Mouse (Mus musculus) cerebellum, adult 2 months (tissue): Measurements from ENCODE around the gene Abcd3. TPM values are rescaled to one million over a fixed set of nuclear protein-coding genes. Genes with fewer than 3 reads are reported as not detected.
"Not testable (repeated sequence)": the region's sequence is repeated elsewhere in the genome, so short reads cannot be mapped to it uniquely, and the experiment has no call there.

Experiments used
- DNase-seq, 2 experiments: peaks; one replicate each; pipeline ENCODE4 v3.0.0; 2021
- H3K27ac ChIP-seq: fragments of 200-500 bp; 2 replicates; pipeline ENCODE4 v1.5.1; 2012; ENCODE audit warnings: low read length, control low read depth, inconsistent platforms; ENCODE audit not compliant: insufficient read depth
- H3K27me3 ChIP-seq: fragments of 200-500 bp; 2 replicates; pipeline ENCODE4 v1.6.1; 2012; ENCODE audit warnings: inconsistent platforms, mild to moderate bottlenecking, low read length, moderate library complexity; ENCODE audit not compliant: control insufficient read depth, insufficient read depth
- H3K4me1 ChIP-seq: fragments of 200-500 bp; 2 replicates; pipeline ENCODE4 v1.6.1; 2011; ENCODE audit warnings: low read length; ENCODE audit not compliant: control insufficient read depth, insufficient read depth
- H3K4me3 ChIP-seq: fragments of 200-500 bp; replicated peaks from 2 replicates; pipeline ENCODE3; 2011; ENCODE audit warnings: mild to moderate bottlenecking, low read depth, low read length, control low read depth; ENCODE audit not compliant: insufficient read depth
- CTCF ChIP-seq: fragments of 200-500 bp; IDR thresholded peaks from 2 replicates; pipeline ENCODE4 v1.5.1; 2011; ENCODE audit warnings: low read depth, mild to moderate bottlenecking, control low read depth, low read length, moderate library complexity, borderline replicate concordance; ENCODE audit not compliant: insufficient read depth
- POLR2A ChIP-seq: fragments of 200-500 bp; IDR thresholded peaks from 2 replicates; pipeline ENCODE4 v1.6.1; 2011; ENCODE audit warnings: low read length, control low read depth, borderline replicate concordance; ENCODE audit not compliant: insufficient read depth
- WGBS: fragments of 180-500 bp; shearing (Covaris S2); methylation state at CpG from one replicate; pipeline ENCODE4 v1.1.7; 2018; 5-methylcytosine and 5-hydroxymethylcytosine counted together
- polyA plus RNA-seq: library from polyadenylated mRNA; depleted of rRNA; stranded (reverse); fragments of >200 nt; gene quantifications from 2 replicates; pipeline ENCODE4 v1.2.3, GENCODE M21; 2012

Gene Abcd3
- polyA plus RNA-seq, 1 experiment, result 31.7 TPM

- no peaks in the 10 kb centered on the region; the same call in 1 of the 2 replicates for H3K4me1 ChIP-seq
- under 1% methylated on average over 25 of the region's 28 CpGs for WGBS
- DNase-seq, result no peak
- TF ChIP-seq CTCF (no peak), POLR2A (no peak)
- H3K4me3 ChIP-seq, result peak overlapping the region; percentile 81
- H3K27me3 ChIP-seq, result no peaks in the 10 kb centered on the region
- peak overlapping the region; percentile 87 for H3K27ac ChIP-seq
Observed at GRCm38 (mm10) chr3:121814413-121814864, 663 bp downstream of the Abcd3 start.

GRCm38 (mm10) chr3:121813834-121814233, 1.3 kb downstream of the Abcd3 start:
- no peak for DNase-seq
- H3K27ac ChIP-seq, result no peak overlapping the region
- H3K4me1 ChIP-seq, result no peaks in the 10 kb centered on the region; the same call in 1 of the 2 replicates
- H3K4me3 ChIP-seq, result no peak overlapping the region
- whole genome bisulfite sequencing, result 70% methylated on average over 5 of the region's 5 CpGs
- TF ChIP-seq POLR2A (no peak), CTCF (no peak)
- no peaks in the 10 kb centered on the region for H3K27me3 ChIP-seq

DNA sequence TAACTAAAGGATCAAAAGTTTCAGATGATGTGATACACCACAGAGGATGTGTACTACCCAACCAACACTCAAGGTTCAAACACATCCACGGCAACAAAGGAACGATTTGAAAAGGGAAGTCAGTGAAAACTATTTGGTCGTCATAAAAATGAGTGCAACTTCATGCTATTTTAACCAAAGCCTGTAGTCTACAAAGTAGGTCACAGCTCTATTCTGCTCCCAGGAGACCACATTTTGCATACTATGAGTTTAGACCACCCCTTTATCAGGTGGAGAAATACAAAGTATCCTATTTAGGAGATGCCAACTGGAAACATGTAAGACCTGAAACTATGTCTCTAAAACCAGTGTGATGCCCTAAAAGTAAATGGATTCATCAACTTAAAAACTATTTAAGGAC, 6.9 kb downstream of the Abcd3 start:
- TF ChIP-seq CTCF, result no peak
- DNase-seq, result no peak
- Histone ChIP-seq H3K27ac (no peak overlapping the region), H3K27me3 (no peaks in the 10 kb centered on the region), H3K4me3 (no peak overlapping the region), H3K4me1 (no peaks in the 10 kb centered on the region; the same call in 1 of the 2 replicates)
- 79% methylated on average over 3 of the region's 3 CpGs for WGBS

- TF ChIP-seq CTCF (no peak), POLR2A (no peak)
- Histone ChIP-seq H3K4me3 (no peak overlapping the region), H3K27me3 (no peaks in the 10 kb centered on the region), H3K27ac (no peak overlapping the region), H3K4me1 (no peaks in the 10 kb centered on the region)
- no peak for DNase-seq
- 71% methylated on average over 2 of the region's 2 CpGs for WGBS
Observed at GRCm38 (mm10) chr3:121794214-121794613, 20.9 kb downstream of the Abcd3 start.

- WGBS, result 87% methylated on average over 4 of the region's 4 CpGs
- no peak overlapping the region for H3K27ac ChIP-seq
Observed at GRCm38 (mm10) chr3:121792246-121792645, 22.9 kb downstream of the Abcd3 start.

DNA sequence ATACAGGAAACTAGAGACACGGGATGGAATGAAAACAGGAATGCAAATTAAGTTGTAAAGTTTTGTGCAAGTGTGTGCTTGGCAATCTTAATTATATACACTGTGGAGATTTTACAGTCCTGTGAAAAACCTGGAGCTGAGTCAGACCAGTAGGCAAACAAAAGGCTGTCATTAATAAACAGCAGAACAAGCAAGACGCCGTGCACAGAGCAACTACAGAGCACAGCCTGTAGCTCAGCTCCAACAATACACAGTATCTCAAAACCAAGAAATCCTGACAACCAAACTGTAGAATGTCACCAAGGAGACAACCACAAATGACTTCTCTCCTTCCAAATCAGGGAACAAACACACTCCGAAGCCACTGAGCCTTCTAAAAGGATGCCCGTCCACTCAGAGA, 24.7 kb downstream of the Abcd3 start:
- WGBS, result 60% methylated on average over 5 of the region's 5 CpGs
- no peak for DNase-seq
- H3K4me3 ChIP-seq, result no peak overlapping the region
- no peaks in the 10 kb centered on the region for H3K27me3 ChIP-seq
- H3K27ac ChIP-seq, result no peak overlapping the region
- TF ChIP-seq POLR2A, result no peak
- TF ChIP-seq CTCF, result no peak
- no peaks in the 10 kb centered on the region for H3K4me1 ChIP-seq

More at GRCm38 (mm10) chr3:121792246-121792645, 22.9 kb downstream of the Abcd3 start:
- Histone ChIP-seq H3K4me1 (no peaks in the 10 kb centered on the region), H3K27me3 (no peaks in the 10 kb centered on the region), H3K4me3 (no peak overlapping the region)
- no peak for TF ChIP-seq POLR2A
- no peak for TF ChIP-seq CTCF
- no peak for DNase-seq

GRCm38 (mm10) chr3:121789790-121790189, 25.3 kb downstream of the Abcd3 start:
- H3K27me3 ChIP-seq, result no peaks in the 10 kb centered on the region
- H3K4me3 ChIP-seq, result no peak overlapping the region
- 55% methylated on average over 5 of the region's 5 CpGs for WGBS
- H3K4me1 ChIP-seq, result no peaks in the 10 kb centered on the region
- H3K27ac ChIP-seq, result no peak overlapping the region
- no peak for DNase-seq
- TF ChIP-seq CTCF (no peak), POLR2A (no peak)

DNA sequence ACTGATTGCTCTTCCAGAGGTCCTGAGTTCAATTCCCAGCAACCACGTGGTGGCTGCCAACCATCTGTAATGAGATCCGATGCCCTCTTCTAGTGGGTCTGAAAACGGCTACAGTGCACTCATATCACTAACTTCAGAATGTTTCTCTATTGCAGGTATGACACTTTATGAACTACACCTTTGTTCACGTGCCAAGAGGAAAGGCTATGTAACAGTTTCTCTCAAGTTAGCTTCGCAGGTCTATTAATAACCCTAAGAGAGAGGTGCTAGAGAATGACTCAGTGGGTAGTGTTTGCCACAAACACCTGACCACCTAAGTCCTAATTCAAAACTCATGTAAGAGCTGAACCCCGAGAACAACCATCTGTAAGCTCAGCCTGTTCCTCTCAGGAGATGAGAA, 32.1 kb downstream of the Abcd3 start:
- no peak overlapping the region for H3K4me3 ChIP-seq
- no peak overlapping the region for H3K27ac ChIP-seq
- DNase-seq, result no peak
- H3K27me3 ChIP-seq, result no peaks in the 10 kb centered on the region
- TF ChIP-seq CTCF (no peak), POLR2A (no peak)
- H3K4me1 ChIP-seq, result 0 out of 2 replicates have a peak, but pooled peaks cover 2% of the 10 kb centered on the region
- WGBS, result 88% methylated on average over 6 of the region's 6 CpGs

DNA sequence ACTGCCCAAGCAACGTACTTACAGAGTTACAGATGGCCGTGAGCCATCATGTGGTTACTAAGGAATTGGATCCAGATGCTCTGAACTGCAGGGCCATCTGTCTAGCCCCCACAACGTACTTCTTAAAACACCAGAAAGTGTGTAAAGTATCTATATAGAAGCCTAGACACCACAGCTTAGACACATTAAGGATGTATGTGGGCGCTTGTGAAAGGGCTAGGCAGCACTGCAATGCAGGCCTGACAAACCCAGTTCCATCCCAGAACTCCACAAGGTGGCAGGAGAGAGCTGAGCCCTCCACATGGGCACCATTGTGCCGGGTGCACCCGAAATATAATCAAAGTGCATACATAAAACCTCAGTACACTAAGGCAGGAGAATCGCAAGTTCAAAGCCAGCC, 37.2 kb downstream of the Abcd3 start:
- 45% methylated on average over 7 of the region's 7 CpGs for WGBS
- peak; percentile 26 to 40 for DNase-seq
- TF ChIP-seq CTCF, result peak; percentile 58; the same call in 1 of the 2 replicates
- TF ChIP-seq POLR2A, result no peak
- Histone ChIP-seq H3K27me3 (no peaks in the 10 kb centered on the region), H3K4me3 (no peak overlapping the region), H3K4me1 (no peaks in the 10 kb centered on the region), H3K27ac (no peak overlapping the region)

DNA sequence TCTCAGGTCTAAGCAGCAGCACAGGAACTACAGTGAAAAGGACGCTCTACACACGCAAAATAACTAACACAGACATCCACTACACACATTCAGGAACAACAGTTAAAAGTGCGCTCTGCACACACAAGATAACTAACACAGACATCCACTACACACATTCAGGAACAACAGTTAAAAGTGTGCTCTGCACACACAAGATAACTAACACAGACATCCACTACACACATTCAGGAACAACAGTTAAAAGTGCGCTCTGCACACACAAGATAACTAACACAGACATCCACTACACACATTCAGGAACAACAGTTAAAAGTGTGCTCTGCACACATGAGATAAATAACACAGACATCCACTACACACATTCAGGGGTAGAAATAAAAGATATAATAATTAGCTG, 41.8 kb downstream of the Abcd3 start:
- H3K4me3 ChIP-seq, H3K27me3 ChIP-seq, DNase-seq, H3K27ac ChIP-seq, H3K4me1 ChIP-seq: not testable (repeated sequence)
- 97% methylated on average over 4 of the region's 4 CpGs for WGBS
